25 mouse cellular contexts compared by ENCODE assay signal in the genomic region with DNA sequence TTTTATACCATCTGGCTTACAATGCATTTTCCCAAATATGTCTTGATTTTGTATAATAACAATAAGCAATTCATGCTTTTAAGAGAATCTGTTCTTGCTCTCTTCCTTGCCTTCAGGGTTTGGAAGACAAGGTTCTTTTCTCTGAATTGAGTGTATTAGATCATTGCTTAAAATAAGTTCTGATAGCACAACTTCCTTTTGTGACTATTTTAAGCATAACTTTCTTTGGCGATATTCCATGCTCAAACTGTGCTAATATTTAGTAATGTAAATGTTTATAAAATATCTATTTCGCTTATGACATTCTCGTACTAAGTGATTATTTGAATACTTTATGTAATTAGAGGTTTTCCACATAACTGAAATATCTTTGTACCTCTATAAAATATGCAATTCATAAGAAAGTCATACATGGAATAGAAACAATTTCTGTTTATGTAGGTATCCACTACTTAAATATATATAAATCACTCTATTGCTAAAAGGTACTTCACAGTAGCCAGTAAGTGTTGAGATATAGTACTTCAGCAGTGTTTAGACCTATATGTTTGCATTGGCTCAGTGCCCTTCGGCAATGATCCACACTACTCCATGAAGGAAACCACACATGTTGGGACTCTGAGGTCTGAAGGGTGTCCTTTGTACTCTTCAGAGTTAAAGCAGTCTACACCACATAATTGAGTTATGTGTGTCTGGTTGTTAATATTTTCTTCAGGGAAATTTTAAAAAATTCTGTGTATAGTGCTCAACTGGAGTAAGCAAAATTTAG.
DNase-seq lines count a peak whose midpoint lies in the region; ATAC-seq and TF ChIP-seq lines count a peak whose summit lies in the region.
"Had no signal": no experiment of that assay in that cellular context is flagged by ENCODE, and none has a peak within 500 bp of the region (broad histone marks: within the 10 kb centered on the region; RNA-seq: fewer than 3 reads in every experiment).

No protein-coding gene starts in this region.

- H3K9me3 ChIP-seq in heart, postnatal 0 days (replicated peaks; ENCODE audit: control insufficient read depth, low read length), result no peaks in the 10 kb centered on the region
- H3K9me3 ChIP-seq in lung, embryonic 16.5 days (ENCODE audit: control insufficient read depth, low read length), result no peaks in the 10 kb centered on the region
- no peaks in the 10 kb centered on the region for H3K9me3 ChIP-seq in embryonic facial prominence, embryonic 13.5 days
- H3K9me3 ChIP-seq: embryonic facial prominence, embryonic 15.5 days; heart, embryonic 15.5 days; limb, embryonic 15.5 days; midbrain, embryonic 10.5 days had no signal

- 44% methylated on average over 4 of the region's 4 CpGs for WGBS in heart, postnatal 0 days
- 12% methylated on average over 4 of the region's 4 CpGs for WGBS in lung, embryonic 16.5 days
- WGBS in embryonic facial prominence, embryonic 13.5 days, result 71% methylated on average over 4 of the region's 4 CpGs

- no peaks in the 10 kb centered on the region for H3K27me3 ChIP-seq in heart, postnatal 0 days (ENCODE audit: control insufficient read depth, insufficient read depth, low read length)
- H3K27me3 ChIP-seq in lung, embryonic 16.5 days (ENCODE audit: control insufficient read depth, insufficient read depth, low read depth, low read length), result no peaks in the 10 kb centered on the region
- no peaks in the 10 kb centered on the region for H3K27me3 ChIP-seq in embryonic facial prominence, embryonic 13.5 days
- H3K27me3 ChIP-seq: embryonic facial prominence, embryonic 15.5 days; heart, embryonic 15.5 days; limb, embryonic 15.5 days had no signal

- H3K36me3 ChIP-seq in heart, postnatal 0 days (replicated peaks; ENCODE audit: control insufficient read depth, insufficient read depth, low read length), result no peaks in the 10 kb centered on the region
- no peaks in the 10 kb centered on the region for H3K36me3 ChIP-seq in lung, embryonic 16.5 days (ENCODE audit: control insufficient read depth, insufficient read depth, low read length)
- H3K36me3 ChIP-seq in embryonic facial prominence, embryonic 13.5 days, result peaks cover 4% of the 10 kb centered on the region
- H3K36me3 ChIP-seq: embryonic facial prominence, embryonic 15.5 days; heart, embryonic 15.5 days; limb, embryonic 15.5 days; midbrain, embryonic 10.5 days had no signal

- ATAC-seq in heart, postnatal 0 days (ENCODE audit: insufficient read depth, low read depth), result no peak
- ATAC-seq in lung, embryonic 16.5 days (ENCODE audit: low read depth), result peak; percentile 85
- ATAC-seq in embryonic facial prominence, embryonic 13.5 days (ENCODE audit: insufficient number of reproducible peaks, insufficient read depth, low FRiP score, low TSS enrichment, low read depth), result peak; percentile 78; the same call in 1 of the 2 replicates
- ATAC-seq: forebrain, embryonic 14.5 days; inflammation-experienced regulatory T-cells, adult 6 months; midbrain, embryonic 16.5 days had no signal

- no peak overlapping the region for H3K4me3 ChIP-seq in heart, postnatal 0 days (ENCODE audit: low read depth, low read length)
- no peak overlapping the region for H3K4me3 ChIP-seq in lung, embryonic 16.5 days (ENCODE audit: low read length)
- no peak overlapping the region for H3K4me3 ChIP-seq in embryonic facial prominence, embryonic 13.5 days
- H3K4me3 ChIP-seq: embryonic facial prominence, embryonic 15.5 days; gastrocnemius, adult 2 months; heart, embryonic 15.5 days; limb, embryonic 15.5 days; midbrain, embryonic 10.5 days; myocyte had no signal

- no peak for TF ChIP-seq CTCF in heart, postnatal 0 days (IDR thresholded peaks at IDR 0.05; ENCODE audit: low read depth)

- peak; percentile 45 for DNase-seq in heart, postnatal 0 days (ENCODE audit: low spot score)
- DNase-seq in heart, adult 9 months (ENCODE audit: low spot score in 2 of 2), result no peak
- no peak for DNase-seq in lung, adult 18-20 months
- DNase-seq in gastrocnemius, adult 8-10 months (ENCODE audit: low spot score in 2 of 2), result no peak
- no peak for DNase-seq in cerebellum, adult 11-12 months
- DNase-seq: adrenal gland, adult 2 months; cerebellum, adult 18-20 months; cerebellum, postnatal 14 days; gastrocnemius, adult 2 months; heart, postnatal 4 days; kidney, adult 9 months; kidney, postnatal 14 days; right cerebral cortex, adult 18-20 months; right cerebral cortex, postnatal 4 days had no signal

- no peak for TF ChIP-seq EP300 in heart, postnatal 0 days (IDR thresholded peaks at IDR 0.05; ENCODE audit: low read depth)

- no peak overlapping the region for H3K27ac ChIP-seq in heart, postnatal 0 days (ENCODE audit: low read depth)
- H3K27ac ChIP-seq in lung, embryonic 16.5 days (ENCODE audit: low read length), result no peak overlapping the region
- H3K27ac ChIP-seq in embryonic facial prominence, embryonic 13.5 days, result no peak overlapping the region
- H3K27ac ChIP-seq: embryonic facial prominence, embryonic 15.5 days; gastrocnemius, adult 2 months; heart, embryonic 15.5 days; hindbrain, embryonic 14.5 days; limb, embryonic 15.5 days; midbrain, embryonic 10.5 days had no signal

- H3K4me1 ChIP-seq in heart, postnatal 0 days (ENCODE audit: control insufficient read depth, insufficient read depth), result no peaks in the 10 kb centered on the region
- 0 out of 2 replicates have a peak, but pooled peaks cover 2% of the 10 kb centered on the region for H3K4me1 ChIP-seq in lung, embryonic 16.5 days (replicated peaks; ENCODE audit: control insufficient read depth, insufficient read depth, low read length)
- H3K4me1 ChIP-seq in embryonic facial prominence, embryonic 13.5 days, result no peaks in the 10 kb centered on the region
- H3K4me1 ChIP-seq: embryonic facial prominence, embryonic 15.5 days; heart, embryonic 15.5 days; limb, embryonic 15.5 days; midbrain, embryonic 10.5 days had no signal

- no peak overlapping the region for H3K9ac ChIP-seq in heart, postnatal 0 days (replicated peaks; ENCODE audit: low read depth, low read length)
- H3K9ac ChIP-seq in lung, embryonic 16.5 days (ENCODE audit: low read length), result no peak overlapping the region
- no peak overlapping the region for H3K9ac ChIP-seq in embryonic facial prominence, embryonic 13.5 days
- H3K9ac ChIP-seq: embryonic facial prominence, embryonic 15.5 days; heart, embryonic 15.5 days; hindbrain, embryonic 14.5 days; limb, embryonic 15.5 days had no signal

- no peak overlapping the region for H3K4me2 ChIP-seq in heart, postnatal 0 days (ENCODE audit: low read depth, low read length)
- no peak overlapping the region for H3K4me2 ChIP-seq in lung, embryonic 16.5 days (ENCODE audit: low read depth, low read length)
- no peak overlapping the region for H3K4me2 ChIP-seq in embryonic facial prominence, embryonic 13.5 days
- H3K4me2 ChIP-seq: embryonic facial prominence, embryonic 15.5 days; heart, embryonic 15.5 days; hindbrain, embryonic 14.5 days; limb, embryonic 15.5 days had no signal
